Mouse (Mus musculus) left cerebral cortex, postnatal 10 days (tissue): ENCODE measurements around the gene Prr5l. TPM values are rescaled to one million over a fixed set of nuclear protein-coding genes. Genes with fewer than 3 reads are reported as not detected.
A peak's percentile ranks its signal among the peaks of the same experiment; 100 is the strongest.

ENCODE experiments used
- DNase-seq, 2 experiments: peaks; one replicate each; pipeline ENCODE4 v3.0.0; 2021 to 2022; ENCODE audit warnings: low spot score in 2 of 2, mixed read lengths in 1 of 2; ENCODE audit errors: extremely low spot score in 1 of 2
- intact Hi-C: fragments of 180-260 bp; cut with DNase I; formaldehyde crosslinking; loops from one replicate; pipeline ENCODE4 v1.15.1; 2025
- total RNA-seq, 2 experiments: library from RNA; stranded (reverse); gene quantifications; 2 replicates each; pipeline ENCODE4 v1.2.3; 2021

The Prr5l gene
- total RNA-seq, 2 experiments from 2014 or later, result 2.3 to 4.5 TPM

DNA sequence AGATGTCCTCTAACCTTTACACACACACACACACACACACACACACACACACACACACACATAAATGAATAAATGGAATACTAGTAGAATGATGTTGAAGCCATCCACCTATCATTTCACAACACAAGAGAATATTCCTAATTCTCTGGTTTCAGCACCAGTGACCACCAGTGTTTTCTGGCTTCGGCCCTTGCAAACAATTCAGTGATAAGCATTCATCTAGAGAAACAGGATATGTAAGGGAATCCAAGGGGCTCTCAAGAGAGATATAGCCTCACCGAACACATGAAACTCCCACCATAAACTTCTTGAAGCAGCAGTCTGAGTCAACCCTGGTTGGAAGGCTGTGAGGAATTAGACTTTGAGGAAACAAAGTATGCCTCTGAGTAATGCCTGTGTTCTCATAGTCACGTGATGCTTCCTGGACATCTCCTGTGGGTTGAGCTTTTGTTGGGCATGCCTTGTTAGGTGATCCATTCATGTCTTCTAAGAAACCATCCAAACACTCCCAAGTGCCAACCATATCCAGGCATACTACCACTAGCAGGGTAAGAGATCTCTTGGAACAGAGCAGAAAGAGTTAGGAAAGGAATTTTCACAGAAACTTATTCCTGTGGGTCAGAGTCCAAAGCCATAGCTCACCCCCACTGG, 55.8 kb downstream of the Prr5l start:
- no peak for DNase-seq
- intact Hi-C loops, result no loop called here

DNA sequence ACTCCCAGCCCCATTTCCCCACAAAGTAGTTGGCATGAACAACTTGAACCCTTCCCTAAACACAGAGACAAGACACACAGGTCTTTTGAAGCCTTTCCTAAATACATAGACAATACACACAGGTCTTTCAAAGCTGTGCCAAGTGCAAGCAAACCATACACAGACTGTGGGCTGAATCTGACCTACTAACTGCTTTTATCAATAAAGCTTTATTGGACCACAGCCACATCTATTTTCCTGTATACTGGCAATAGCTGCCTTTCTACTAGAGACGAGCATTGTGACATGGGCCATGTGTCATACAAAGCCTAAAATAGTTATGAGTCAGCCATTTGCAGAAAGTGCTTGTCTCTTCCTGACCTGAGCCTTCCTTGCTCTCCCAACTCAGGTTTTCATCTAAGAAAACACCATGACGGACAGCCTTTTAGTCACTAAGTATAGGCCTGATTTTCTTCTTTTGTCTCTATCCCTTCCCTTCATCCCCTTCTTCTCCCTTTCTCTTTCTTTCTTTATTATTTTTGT, 56.6 kb downstream of the Prr5l start:
- intact Hi-C loops, result no loop called here
- no peak for DNase-seq

DNA sequence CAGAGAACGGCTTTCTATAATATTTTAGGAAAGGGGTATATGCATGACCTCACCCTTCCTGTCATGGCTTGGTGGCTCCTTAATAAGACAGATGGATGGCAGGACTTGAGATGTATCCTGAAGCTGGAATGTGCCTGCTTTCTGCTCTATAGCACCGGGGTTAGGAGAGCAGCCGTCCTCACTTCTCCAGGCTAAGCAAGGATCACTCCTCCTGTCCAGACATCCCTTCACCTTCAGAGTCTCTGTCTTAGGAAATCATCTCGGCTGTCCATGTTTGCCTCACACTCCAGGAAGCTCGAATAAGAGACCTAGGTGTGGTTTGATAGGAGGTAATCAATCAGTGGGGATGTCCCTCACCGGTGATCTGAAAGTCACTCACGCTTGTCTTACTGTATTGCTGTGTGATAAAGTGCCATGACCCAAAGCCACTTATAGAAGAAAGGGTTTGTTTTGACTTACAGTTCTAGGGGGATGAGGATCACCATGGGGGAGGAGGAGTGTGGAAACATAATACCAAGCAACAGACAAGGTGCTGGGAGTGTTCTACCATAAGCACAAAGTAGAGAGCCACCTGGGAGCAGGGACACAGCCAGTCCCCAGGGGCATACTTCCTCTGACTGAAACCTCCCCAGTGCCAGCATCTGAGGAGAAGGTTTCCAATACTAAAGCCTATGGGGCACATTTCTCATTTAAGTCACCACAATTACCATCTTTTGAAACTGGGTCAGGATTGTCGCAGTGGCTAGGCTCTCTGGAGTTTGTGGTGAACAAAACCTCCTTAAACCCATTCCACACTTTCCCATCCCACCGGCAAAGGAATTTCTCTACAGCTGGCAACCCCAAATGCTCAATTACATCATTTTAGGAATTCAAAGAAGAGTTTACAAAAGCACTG, 57.4 kb downstream of the Prr5l start:
- intact Hi-C loops, result no loop called here
- no peak for DNase-seq

DNA sequence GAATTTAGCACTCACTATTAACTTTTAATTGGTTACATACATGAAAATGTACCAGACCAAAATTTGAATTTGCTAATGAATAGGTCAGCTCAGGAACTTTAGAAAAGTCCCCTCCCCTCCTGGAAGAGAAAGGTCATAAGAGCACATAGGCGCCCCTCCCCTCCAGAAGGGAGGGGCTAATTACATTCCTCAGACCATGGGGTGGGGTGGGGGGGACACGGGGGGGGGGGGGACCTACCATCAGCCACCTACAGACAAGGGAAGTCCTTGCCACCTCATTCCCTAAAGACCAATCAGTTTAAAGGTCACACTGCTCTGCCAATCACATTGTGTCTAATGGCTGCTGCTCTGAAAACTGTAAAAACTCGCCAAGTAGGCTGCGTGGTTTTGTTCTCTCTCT, 59.0 kb downstream of the Prr5l start:
- intact Hi-C loops, result no loop called here
- no peak for DNase-seq

DNA sequence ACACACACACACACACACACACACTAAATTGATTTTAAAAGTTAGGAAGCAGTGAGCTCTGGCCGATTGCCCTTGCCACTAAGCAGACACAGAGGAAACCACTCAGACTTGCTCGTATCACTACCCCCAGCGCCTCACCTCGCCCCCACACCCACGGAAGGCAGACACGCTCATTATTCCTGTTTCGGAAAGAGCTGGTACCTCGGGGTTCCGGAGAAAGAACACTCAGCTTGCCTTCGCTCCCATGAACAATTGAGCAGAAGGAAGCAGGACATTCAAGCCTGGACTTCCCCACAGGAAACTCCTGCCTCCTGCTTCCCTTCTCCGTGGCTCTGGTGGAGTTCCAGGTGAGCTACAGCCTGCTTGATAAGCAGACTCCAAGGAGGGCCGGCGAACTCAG, 60.0 kb downstream of the Prr5l start:
- intact Hi-C loops, result no loop called here
- DNase-seq, result peak in 1 of 2 experiments; percentile 39

DNA sequence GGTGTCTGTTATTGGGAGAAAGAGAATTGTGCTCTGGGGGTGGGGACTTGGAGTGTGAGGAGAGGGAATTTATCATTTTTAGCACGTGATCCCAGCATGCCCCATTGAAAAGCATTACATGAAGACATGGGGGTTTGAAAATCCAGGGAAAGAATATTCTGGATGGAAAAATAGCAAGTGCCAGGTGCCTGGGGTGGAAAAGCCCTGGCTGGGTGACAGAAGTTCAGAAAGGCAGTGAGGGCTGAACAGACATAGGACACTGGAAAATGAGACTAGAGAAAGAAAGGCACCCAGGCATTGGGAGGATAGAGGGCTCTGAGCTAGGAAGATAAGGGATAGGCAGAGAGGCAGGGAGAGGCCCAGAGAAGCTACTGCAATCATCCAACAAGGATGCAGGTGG, 62.0 kb downstream of the Prr5l start:
- intact Hi-C loops, result no loop called here
- no peak for DNase-seq

DNA sequence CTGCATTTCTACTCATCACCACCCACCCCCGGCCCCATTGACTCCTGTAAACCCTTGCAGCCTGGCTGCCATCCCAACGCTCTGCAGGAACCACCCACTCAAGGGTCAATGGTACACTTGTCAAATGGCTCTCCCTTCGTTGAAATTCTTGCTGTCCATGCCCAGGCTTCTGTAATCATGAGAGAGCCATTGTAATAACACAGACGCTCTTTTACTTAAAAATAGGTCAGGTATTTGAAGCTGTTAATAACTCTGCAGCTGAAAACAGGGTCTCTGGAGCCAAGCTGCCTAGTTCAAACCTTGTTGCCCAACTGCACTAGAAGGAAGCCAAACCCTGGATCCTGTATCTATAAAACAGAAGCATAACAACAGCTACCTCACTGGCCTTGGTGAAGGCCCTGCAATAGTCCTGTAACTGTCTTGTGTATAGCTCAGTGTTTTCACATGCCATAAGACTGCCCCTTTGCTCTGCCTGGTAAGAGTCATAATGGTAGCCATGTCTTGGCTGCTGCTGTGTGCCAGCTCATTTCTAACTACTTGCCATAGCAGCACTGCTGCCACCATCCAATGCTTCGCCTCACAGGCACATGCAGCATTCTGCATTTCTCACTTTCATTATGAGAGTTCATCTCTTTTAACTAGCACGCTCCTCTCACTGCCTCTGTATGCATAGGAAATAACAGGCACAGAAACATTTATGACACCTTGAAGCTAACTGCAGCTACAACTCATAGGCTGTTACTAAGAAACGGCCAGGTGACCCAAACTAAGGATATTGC, 63.7 kb downstream of the Prr5l start:
- intact Hi-C loops, result no loop called here
- no peak for DNase-seq

DNA sequence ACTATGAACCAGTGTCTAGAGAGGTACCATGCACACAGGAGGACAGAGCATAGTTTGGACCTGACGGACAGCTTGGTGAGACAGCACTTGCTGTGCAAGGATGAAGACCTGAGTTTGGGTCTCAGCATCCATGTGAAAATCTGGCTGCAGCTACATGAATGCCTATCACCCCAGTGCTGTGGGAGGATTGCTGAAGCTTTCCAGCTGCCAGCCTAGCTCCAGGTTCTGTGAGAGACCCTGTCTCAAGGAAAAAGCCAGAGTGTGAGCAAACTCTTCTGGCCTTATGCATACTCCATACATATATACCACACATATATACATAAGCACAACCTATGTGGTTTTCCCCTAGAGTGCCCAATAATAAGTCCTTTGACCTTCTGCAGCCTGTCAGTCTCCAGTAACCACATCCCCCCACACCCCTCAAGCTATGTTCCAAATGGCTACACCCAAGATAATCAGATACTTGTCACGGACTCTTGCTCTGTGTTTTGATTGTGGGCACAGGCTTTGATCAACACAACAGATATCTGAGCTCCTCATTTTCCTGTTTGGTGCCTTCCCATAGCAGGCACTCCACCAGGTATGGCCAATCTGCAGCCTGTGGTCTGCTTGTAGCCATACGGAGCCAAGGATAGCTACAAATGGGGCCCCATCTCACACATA, 66.0 kb downstream of the Prr5l start:
- intact Hi-C loops, result no loop called here
- DNase-seq, result no peak

DNA sequence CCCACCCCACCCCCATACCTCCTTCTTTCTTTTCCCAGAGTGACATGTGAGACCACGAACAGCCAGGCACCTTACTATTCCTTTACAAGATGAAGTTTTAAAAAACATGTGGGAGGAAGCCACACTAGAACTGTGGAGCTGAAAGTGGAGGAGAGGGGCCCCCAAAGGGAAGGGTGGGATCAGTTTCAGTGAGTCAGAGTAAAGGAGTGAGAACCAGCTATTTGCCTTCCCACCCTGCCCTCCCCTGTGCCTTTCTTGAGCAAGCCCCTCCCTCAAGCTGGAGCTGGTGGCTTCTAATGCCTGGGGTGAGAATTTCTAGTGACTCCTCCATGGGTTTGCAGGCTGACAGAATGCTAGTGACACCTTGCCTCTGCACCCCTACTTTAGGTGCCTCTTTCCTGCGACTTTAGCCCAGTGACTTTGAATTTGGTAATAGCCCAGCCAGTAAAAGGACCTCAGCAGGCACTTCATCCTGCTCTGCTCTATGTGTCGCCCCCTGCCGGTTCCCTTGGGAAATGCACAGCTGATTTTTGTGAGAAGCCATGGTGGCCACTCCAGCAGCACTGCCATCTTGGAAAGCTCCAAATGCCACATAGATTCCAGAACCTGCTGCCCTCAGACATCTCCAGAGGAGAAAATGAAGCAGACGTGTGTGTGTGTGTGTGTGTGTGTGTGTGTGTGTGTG, 67.4 kb downstream of the Prr5l start:
- intact Hi-C loops, result no loop called here
- peak in 1 of 2 experiments; percentile 27 for DNase-seq

DNA sequence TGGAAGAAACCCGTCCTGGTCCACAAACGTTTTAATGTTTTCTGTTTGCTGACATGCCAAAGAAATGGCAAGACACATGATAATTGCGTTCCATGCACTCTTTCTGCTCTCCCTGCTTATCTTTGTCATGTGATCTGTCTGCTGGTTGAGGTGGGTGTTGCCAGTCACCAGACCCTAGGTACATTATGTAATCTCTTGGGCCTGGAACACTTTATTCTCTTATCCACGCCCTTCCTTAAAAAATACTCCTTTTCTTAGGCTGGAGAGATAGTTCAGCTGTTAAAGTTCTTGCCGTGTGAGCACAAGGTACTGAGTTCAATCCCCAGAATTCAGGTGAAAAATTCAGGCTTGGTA, 68.6 kb downstream of the Prr5l start:
- DNase-seq, result no peak
- intact Hi-C loops, result no loop called here

DNA sequence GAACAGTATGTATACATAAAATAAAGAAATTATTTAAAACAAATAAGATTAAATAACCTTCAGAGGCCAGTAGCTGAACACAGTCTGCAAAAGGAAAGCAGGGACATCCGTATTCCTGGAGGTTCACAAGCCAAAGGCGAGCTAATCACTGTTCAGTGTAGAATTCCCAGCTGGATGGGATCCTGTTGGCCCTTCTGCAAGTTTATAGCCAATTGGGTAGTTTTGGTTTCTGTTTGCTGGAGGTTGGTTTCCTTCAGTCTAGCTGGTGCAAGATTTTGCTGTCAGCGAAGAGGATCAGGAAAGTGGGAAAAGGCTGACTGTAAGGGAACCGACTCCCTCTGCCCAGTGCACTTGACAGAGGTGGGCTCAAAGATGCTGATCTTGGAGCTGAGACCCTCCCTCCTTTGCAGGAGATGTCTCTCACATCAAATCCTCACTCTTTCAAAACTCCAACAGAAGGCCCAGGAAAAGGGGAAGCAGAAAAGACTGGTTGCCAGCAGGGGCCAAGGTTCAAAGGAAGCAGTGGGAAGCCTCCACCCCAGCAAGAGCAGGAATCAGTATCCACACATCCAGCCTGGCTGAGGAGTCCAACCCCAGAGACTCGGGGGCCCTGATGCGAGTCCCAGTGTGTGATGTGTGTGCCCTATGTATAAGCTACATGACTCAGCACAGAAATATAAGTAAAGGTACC, 69.1 kb downstream of the Prr5l start:
- intact Hi-C loops, result no loop called here
- no peak for DNase-seq

DNA sequence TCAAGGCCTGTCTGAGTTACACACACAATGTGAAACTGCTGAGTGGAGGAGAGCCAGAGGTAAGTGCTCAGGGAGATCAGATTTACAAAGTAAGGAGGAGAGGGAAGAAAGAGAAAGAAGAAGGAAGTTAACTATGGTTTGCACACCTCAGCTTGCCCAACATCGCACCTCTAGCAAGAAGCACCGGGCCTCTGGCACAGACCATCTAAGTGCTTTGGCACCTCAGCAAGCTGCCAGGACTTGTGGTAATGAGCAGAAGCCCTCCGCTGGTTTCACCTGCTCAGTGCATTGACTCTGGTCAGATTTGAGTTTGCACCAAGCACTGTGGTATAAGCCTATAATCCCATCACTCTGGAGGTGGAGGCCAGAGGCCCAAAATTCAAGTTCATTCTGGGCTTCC, 70.9 kb downstream of the Prr5l start:
- no peak for DNase-seq
- intact Hi-C loops, result no loop called here

DNA sequence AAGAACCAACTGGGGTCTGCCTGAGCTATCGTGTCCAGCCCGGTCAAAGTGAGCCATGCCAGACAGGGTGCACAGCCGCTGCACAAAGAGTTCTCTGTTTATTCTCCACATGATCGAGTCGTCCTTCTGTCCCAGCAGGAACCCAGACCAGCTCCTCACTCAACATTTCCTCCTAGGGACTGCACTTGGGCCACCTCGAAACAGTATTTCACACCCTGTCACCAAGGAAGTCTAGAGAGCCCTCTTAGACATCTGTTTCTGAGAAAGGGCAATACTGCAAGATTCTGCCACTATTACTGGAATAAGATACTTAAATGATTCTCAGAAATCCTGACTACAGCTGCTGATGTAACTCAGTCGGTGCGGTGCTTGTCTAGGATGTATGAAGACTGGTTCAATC, 72.1 kb downstream of the Prr5l start:
- intact Hi-C loops, result no loop called here
- DNase-seq, result no peak

DNA sequence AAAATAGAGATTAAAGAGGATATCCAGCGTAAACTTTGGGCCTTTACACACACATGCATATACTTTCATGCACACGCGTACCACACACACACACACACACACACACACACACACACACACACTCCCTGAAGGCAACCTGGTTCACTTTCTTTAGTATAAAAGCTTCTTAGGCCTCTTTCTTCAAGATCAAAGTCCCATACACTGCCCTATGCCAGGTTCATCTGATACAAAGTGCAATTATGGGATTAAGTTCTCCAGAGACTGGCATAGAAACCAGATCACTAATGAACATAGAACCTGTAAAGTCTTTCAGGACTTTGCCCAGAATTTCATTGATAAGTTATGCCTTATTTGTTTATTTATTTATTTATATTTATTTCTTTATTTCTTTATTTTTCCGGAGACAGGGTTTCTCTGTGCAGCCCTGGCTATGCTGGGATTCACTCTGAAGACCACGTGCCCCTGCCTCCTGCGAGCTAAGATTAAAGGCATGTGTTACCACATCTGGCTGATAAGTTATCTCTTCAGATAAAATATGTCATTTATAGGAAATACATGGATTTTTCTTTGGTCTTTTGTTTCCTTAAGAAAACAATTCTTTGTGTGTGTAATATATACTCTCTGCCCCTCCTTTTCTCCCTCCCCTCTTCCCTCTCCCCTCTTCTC, 73.1 kb downstream of the Prr5l start:
- intact Hi-C loops, result no loop called here
- no peak for DNase-seq

DNA sequence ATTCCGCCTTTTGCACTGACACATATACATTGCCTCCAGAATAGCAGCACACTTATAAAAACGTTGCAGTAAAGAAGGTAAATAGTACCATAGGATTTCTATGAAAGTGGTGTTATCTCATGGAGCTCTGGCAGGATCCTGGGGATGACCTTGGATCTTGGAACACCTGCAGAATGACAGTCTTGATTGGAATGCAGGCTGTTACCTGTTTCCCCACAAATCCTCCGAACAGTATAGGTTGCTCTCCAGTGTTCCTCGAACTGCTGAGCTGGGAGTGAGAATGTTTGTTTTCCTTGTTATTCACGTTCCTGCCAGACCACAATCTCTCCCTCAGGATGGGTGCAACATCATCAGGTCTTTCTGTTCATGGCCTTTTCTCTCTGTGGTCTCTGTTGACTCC, 75.1 kb downstream of the Prr5l start:
- intact Hi-C loops, result no loop called here
- no peak for DNase-seq

DNA sequence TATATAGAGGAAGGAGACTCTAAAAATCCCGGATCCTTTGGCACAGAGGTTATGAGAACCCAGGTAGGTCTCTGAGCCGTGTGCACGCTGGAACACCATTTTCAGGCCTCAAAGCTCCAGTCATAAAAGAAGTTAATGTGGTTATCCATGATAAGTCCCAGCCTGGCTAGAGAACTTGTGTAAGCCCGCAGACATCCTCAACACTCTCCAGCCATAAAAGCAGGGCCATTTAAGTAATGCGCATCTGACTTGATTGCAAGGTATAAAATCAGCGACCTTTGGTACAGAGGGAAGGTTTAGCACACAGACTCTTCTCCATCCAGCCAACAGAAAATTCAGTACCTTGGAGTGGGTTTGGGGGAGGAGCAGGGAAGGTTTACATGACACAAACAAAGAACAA, 80.6 kb downstream of the Prr5l start:
- intact Hi-C loops, result no loop called here
- DNase-seq, result no peak

DNA sequence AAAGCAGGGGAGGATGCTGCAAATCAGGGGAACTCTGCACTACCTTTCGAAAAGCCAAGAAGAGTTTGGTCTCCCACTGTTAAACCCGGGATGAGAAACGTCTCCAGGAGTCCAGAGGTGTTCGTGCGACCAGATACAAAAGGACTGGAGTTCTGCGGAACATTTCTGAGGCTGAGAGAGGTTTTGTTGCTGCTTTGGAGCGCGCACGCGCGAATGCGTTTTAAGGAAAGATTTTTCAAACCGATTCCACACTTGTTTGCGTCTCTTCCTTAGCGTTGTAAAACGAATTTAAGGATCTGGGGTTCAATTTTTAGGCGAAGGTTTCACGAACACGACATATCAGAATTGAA, 85.0 kb downstream of the Prr5l start:
- intact Hi-C loops, result loop anchor here (5.0 kb wide), 1 partner anchor 81 kb away; no protein-coding TSS in a partner anchor
- DNase-seq, result no peak
